Mouse (Mus musculus): Measurements from ENCODE around the gene Tead2. TPM values are rescaled to one million over a fixed set of nuclear protein-coding genes. Genes with fewer than 3 reads are reported as not detected.
"Not testable (repeated sequence)": the region's sequence is repeated elsewhere in the genome, so short reads cannot be mapped to it uniquely, and the experiment has no call there.

Tead2 gene
- polyA plus RNA-seq, 1 experiment from 2014 or later = 385 TPM

GRCm38 (mm10) chr7:45240633-45241388, 25.3 kb downstream of the Tead2 start, which contains the start of gene Slc6a16:
TSS of gene Slc6a16 (plus strand) at chr7:45241085.
- Histone ChIP-seq H3K27ac (replicated peaks; ENCODE audit: low read depth, low read length) (no peak within 1 kb of the TSS), H3K9ac (ENCODE audit: low read length) (peak within 1 kb of the TSS; percentile 39), H3K27me3 (ENCODE audit: control insufficient read depth, insufficient read depth, low read length) (peaks cover 3% of the 10 kb centered on the region; the same call in 1 of the 2 replicates), H3K9me3 (ENCODE audit: control insufficient read depth, low read length) (no peaks in the 10 kb centered on the region), H3K4me3 (ENCODE audit: low read depth, low read length) (peak within 1 kb of the TSS; percentile 19; the same call in 1 of the 2 replicates), H3K4me2 (ENCODE audit: low read depth, severe bottlenecking) (peak within 1 kb of the TSS; percentile 48), H3K4me1 (ENCODE audit: control insufficient read depth, insufficient read depth, low read length) (0 out of 2 replicates have a peak, but pooled peaks cover 8% of the 10 kb centered on the region), H3K36me3 (ENCODE audit: control insufficient read depth, insufficient read depth, low read length) (no peaks in the 10 kb centered on the region)
- peak; percentile 77 for DNase-seq (ENCODE audit: low spot score)
- ATAC-seq (ENCODE audit: insufficient number of reproducible peaks, low FRiP score, low TSS enrichment, low read depth) = 0 out of 2 replicates have a peak, but pooled peaks have one; percentile 23
- WGBS = 11% methylated on average over 50 of the region's 53 CpGs

DNA sequence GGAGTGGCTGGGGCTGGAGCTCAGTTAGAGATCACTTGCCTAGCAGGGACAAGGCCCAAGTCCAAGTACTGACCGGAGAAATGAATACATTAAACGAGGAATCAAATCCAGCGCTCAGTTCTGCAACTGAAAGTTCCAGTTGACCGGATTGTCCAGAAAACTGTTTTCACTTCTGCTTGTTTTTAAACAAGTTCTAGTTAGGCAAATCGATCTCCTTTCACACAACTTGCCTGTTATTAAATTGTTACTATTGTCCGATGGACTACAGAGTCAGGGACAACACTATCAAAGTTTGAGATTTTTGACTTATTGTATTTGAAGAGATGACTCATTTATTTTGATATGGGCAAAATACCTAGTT, 25.8 kb downstream of the Tead2 start:
- Histone ChIP-seq H3K4me3 (ENCODE audit: low read depth, low read length) (no peak overlapping the region), H3K4me2 (ENCODE audit: low read depth, severe bottlenecking) (peak overlapping the region; percentile 48; the same call in 1 of the 2 replicates), H3K4me1 (ENCODE audit: control insufficient read depth, insufficient read depth, low read length) (0 out of 2 replicates have a peak, but pooled peaks cover 6% of the 10 kb centered on the region), H3K27ac (replicated peaks; ENCODE audit: low read depth, low read length) (no peak overlapping the region), H3K9me3 (ENCODE audit: control insufficient read depth, low read length) (no peaks in the 10 kb centered on the region), H3K9ac (ENCODE audit: low read length) (no peak overlapping the region), H3K27me3 (ENCODE audit: control insufficient read depth, insufficient read depth, low read length) (peaks cover 3% of the 10 kb centered on the region; the same call in 1 of the 2 replicates), H3K36me3 (ENCODE audit: control insufficient read depth, insufficient read depth, low read length) (no peaks in the 10 kb centered on the region)
- DNase-seq (ENCODE audit: low spot score) (no peak), ATAC-seq (ENCODE audit: insufficient number of reproducible peaks, low FRiP score, low TSS enrichment, low read depth) (no peak)
- WGBS = 78% methylated on average over 6 of the region's 6 CpGs

DNA sequence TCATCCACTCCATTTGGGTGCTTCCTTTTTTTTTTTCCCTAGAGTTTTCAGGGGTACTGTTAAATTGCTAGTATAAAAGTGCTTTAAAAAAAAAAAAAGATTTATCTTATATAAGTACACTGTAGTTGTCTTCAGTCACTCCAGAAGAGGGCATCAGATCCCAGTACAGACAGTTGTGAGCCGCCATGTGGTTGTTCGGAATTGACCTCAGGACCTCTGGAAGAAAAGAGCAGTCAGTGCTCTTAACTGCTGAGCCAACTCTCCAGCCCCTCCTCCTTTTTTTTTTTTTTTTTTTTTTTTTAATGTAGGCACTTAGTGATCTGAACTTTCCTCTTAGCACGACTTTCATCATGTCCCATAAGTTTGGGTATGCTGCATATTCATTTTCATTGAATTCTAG, 32.1 kb downstream of the Tead2 start:
- Histone ChIP-seq H3K27ac (replicated peaks; ENCODE audit: low read depth, low read length) (no peak overlapping the region), H3K27me3 (ENCODE audit: control insufficient read depth, insufficient read depth, low read length) (no peaks in the 10 kb centered on the region), H3K4me1 (ENCODE audit: control insufficient read depth, insufficient read depth, low read length) (no peaks in the 10 kb centered on the region), H3K4me3 (ENCODE audit: low read depth, low read length) (no peak overlapping the region), H3K9ac (ENCODE audit: low read length) (no peak overlapping the region), H3K9me3 (ENCODE audit: control insufficient read depth, low read length) (no peaks in the 10 kb centered on the region), H3K36me3 (ENCODE audit: control insufficient read depth, insufficient read depth, low read length) (no peaks in the 10 kb centered on the region), H3K4me2 (ENCODE audit: low read depth, severe bottlenecking) (no peak overlapping the region)
- ATAC-seq (ENCODE audit: insufficient number of reproducible peaks, low FRiP score, low TSS enrichment, low read depth) (no peak), DNase-seq (ENCODE audit: low spot score) (no peak)
- 30% methylated on average over 3 of the region's 3 CpGs for WGBS

DNA sequence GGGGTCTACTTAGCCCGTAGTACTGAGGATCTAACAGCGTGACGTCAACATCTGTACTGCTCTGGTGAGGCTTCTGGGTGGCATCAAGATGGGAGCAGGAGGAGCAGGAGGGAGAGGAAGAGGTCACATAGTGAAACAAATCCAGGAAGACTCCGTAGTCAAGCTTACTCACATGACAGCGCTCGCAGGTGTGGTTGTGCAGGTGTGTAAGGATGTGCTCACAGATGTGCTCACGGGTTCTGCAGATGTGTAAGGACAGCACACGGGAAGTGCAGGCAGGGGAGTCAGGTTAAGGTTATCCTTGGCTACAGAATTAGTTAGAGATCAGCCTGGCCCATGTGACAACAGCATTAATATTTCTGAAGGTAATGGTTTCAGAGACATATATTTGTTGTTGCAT, 38.3 kb downstream of the Tead2 start:
- Histone ChIP-seq H3K36me3 (ENCODE audit: control insufficient read depth, insufficient read depth, low read length) (no peaks in the 10 kb centered on the region), H3K9me3 (ENCODE audit: control insufficient read depth, low read length) (no peaks in the 10 kb centered on the region), H3K4me3 (ENCODE audit: low read depth, low read length) (no peak overlapping the region), H3K27ac (replicated peaks; ENCODE audit: low read depth, low read length) (no peak overlapping the region), H3K4me2 (ENCODE audit: low read depth, severe bottlenecking) (no peak overlapping the region), H3K4me1 (ENCODE audit: control insufficient read depth, insufficient read depth, low read length) (no peaks in the 10 kb centered on the region), H3K9ac (ENCODE audit: low read length) (no peak overlapping the region), H3K27me3 (ENCODE audit: control insufficient read depth, insufficient read depth, low read length) (no peaks in the 10 kb centered on the region)
- ATAC-seq (ENCODE audit: insufficient number of reproducible peaks, low FRiP score, low TSS enrichment, low read depth) (no peak), DNase-seq (ENCODE audit: low spot score) (no peak)
- WGBS = 92% methylated on average over 8 of the region's 8 CpGs

DNA sequence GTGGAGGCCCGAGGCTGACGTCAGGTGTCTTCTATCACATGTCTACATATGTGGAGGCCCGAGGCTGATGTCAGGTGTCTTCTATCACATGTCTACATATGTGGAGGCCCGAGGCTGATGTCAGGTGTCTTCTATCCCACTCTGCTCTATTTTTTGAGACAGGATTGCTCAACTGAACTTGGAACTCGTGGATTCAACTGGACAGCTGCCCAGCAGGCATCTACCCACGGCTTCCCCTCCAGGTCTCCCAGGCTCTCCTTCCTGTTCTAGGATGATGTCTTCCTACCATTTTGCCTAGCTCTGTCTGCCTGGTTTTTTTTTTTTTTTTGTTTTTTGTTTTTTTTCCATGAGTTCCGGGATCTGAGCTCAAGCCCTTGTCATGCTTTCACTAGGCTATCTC, 40.3 kb downstream of the Tead2 start:
- H3K36me3 ChIP-seq (ENCODE audit: control insufficient read depth, insufficient read depth, low read length); H3K9me3 ChIP-seq (ENCODE audit: control insufficient read depth, low read length); H3K4me3 ChIP-seq (ENCODE audit: low read depth, low read length); H3K27me3 ChIP-seq (ENCODE audit: control insufficient read depth, insufficient read depth, low read length); H3K4me2 ChIP-seq (ENCODE audit: low read depth, severe bottlenecking); H3K27ac ChIP-seq (replicated peaks; ENCODE audit: low read depth, low read length); H3K4me1 ChIP-seq (ENCODE audit: control insufficient read depth, insufficient read depth, low read length); ATAC-seq (ENCODE audit: insufficient number of reproducible peaks, low FRiP score, low TSS enrichment, low read depth); DNase-seq (ENCODE audit: low spot score); H3K9ac ChIP-seq (ENCODE audit: low read length): not testable (repeated sequence)
- WGBS = 85% methylated on average over 5 of the region's 7 CpGs

DNA sequence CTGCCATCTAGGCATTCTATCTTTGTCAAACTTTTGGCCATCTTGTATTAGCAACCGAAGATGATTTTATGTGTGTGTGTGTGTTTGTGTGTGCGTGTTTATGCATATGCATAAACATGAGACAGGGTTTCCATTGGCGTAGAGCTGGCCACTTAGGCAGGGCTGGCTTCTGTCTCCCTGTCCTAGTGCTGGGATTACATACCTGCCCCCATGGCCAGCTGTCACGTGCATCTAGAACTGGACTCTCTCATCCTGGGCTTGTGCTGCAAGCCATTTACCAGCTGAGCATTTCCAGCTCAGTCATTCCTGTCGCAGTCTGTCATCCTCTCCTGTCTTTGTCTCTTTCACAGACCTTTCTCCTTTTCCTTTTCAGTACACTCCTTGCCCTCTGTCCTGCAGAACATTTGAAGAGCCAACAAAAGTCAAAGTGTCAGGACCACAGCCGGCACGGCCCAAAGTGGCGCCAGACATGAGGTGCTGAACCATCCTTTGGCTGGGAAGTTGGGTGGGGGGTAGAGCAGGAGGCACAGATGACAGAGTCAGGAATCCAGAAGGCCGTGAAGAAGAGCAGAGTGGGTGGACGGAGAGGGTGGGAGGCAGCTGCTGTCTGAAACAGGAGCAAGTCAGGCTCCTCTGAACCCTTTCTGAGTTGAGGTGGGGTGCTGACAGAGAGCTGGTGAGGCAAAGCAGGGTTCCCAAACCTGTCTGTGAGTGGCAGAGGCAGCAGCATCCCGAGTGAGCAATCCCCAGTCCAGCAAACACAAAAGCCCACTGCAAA, 41.7 kb downstream of the Tead2 start:
- Histone ChIP-seq H3K4me3 (ENCODE audit: low read depth, low read length) (no peak overlapping the region), H3K9ac (ENCODE audit: low read length) (no peak overlapping the region), H3K9me3 (ENCODE audit: control insufficient read depth, low read length) (no peaks in the 10 kb centered on the region), H3K4me1 (ENCODE audit: control insufficient read depth, insufficient read depth, low read length) (no peaks in the 10 kb centered on the region), H3K36me3 (ENCODE audit: control insufficient read depth, insufficient read depth, low read length) (no peaks in the 10 kb centered on the region), H3K4me2 (ENCODE audit: low read depth, severe bottlenecking) (no peak overlapping the region), H3K27me3 (ENCODE audit: control insufficient read depth, insufficient read depth, low read length) (no peaks in the 10 kb centered on the region), H3K27ac (replicated peaks; ENCODE audit: low read depth, low read length) (no peak overlapping the region)
- WGBS = 59% methylated on average over 11 of the region's 11 CpGs
- ATAC-seq (ENCODE audit: insufficient number of reproducible peaks, low FRiP score, low TSS enrichment, low read depth) (no peak), DNase-seq (ENCODE audit: low spot score) (no peak)

DNA sequence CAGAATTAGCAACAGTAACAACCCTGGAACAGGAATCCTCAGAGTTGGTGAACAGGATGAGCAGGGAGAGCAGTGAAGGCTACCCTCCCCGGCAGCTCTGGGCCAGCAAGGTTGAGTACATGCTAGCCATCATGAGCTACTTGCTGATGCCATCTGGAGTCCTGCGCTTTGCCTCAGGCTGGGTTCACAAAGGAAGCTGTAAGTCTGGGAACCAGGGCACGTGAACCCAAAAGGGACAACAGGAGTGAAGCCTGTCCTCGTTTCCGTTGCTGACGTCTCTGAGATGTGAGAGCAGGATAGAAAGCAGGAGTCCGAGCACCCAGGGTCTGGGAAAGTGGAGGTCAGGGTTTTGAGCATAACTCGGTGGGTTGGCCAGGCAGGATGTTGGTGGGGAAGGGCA, 43.7 kb downstream of the Tead2 start:
- no peaks in the 10 kb centered on the region for H3K36me3 ChIP-seq (ENCODE audit: control insufficient read depth, insufficient read depth, low read length)
- H3K4me1 ChIP-seq (ENCODE audit: control insufficient read depth, insufficient read depth, low read length) = no peaks in the 10 kb centered on the region
- no peaks in the 10 kb centered on the region for H3K9me3 ChIP-seq (ENCODE audit: control insufficient read depth, low read length)
- ATAC-seq (ENCODE audit: insufficient number of reproducible peaks, low FRiP score, low TSS enrichment, low read depth) = no peak
- DNase-seq (ENCODE audit: low spot score) = no peak
- H3K27me3 ChIP-seq (ENCODE audit: control insufficient read depth, insufficient read depth, low read length) = no peaks in the 10 kb centered on the region
- no peak overlapping the region for H3K4me3 ChIP-seq (ENCODE audit: low read depth, low read length)
- H3K9ac ChIP-seq (ENCODE audit: low read length) = no peak overlapping the region
- 82% methylated on average over 8 of the region's 8 CpGs for WGBS
- H3K4me2 ChIP-seq (ENCODE audit: low read depth, severe bottlenecking) = no peak overlapping the region
- no peak overlapping the region for H3K27ac ChIP-seq (replicated peaks; ENCODE audit: low read depth, low read length)

DNA sequence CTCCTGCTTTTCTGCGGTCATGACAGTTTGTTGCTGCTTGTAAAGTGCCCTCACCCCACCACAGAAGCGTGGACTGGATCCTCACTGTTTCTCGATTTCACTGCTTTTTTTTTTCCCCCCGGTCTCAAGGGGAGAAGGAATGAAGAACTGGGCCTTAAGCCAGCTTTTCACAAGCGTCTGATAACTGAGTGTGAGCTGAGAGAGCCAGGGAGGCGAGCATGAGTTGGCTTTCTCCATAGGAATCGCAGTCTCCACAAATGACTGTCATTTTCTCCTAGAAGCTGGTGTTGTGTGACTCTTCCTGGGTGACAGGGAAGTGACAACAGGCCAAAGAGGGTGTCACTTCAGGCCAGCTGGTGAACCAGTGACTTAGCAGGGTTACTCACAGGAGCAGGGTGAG, 46.7 kb downstream of the Tead2 start:
- no peak overlapping the region for H3K9ac ChIP-seq (ENCODE audit: low read length)
- H3K9me3 ChIP-seq (ENCODE audit: control insufficient read depth, low read length) = no peaks in the 10 kb centered on the region
- no peak for ATAC-seq (ENCODE audit: insufficient number of reproducible peaks, low FRiP score, low TSS enrichment, low read depth)
- no peak overlapping the region for H3K4me3 ChIP-seq (ENCODE audit: low read depth, low read length)
- no peaks in the 10 kb centered on the region for H3K36me3 ChIP-seq (ENCODE audit: control insufficient read depth, insufficient read depth, low read length)
- no peaks in the 10 kb centered on the region for H3K27me3 ChIP-seq (ENCODE audit: control insufficient read depth, insufficient read depth, low read length)
- H3K27ac ChIP-seq (replicated peaks; ENCODE audit: low read depth, low read length) = no peak overlapping the region
- 64% methylated on average over 7 of the region's 7 CpGs for WGBS
- no peak for DNase-seq (ENCODE audit: low spot score)
- H3K4me1 ChIP-seq (ENCODE audit: control insufficient read depth, insufficient read depth, low read length) = no peaks in the 10 kb centered on the region
- H3K4me2 ChIP-seq (ENCODE audit: low read depth, severe bottlenecking) = no peak overlapping the region

Measured in limb, embryonic 11.5 days (tissue).